Mouse (Mus musculus): Measurements from ENCODE around the gene Ptprg. TPM values are rescaled to one million over a fixed set of nuclear protein-coding genes. Genes with fewer than 3 reads are reported as not detected.

The Ptprg gene
- total and polyA plus RNA-seq, 2 experiments from 2014 or later, result 8.7 to 63.4 TPM

- Histone ChIP-seq H3K9me3 (replicated peaks; ENCODE audit: control insufficient read depth, low read length) (no peaks in the 10 kb centered on the region), H3K27me3 (ENCODE audit: control insufficient read depth, insufficient read depth, low read length) (no peaks in the 10 kb centered on the region), H3K4me1 (ENCODE audit: control insufficient read depth, insufficient read depth) (peaks cover 9% of the 10 kb centered on the region; the same call in 1 of the 2 replicates), H3K9ac (replicated peaks; ENCODE audit: low read depth, low read length) (no peak overlapping the region), H3K27ac (ENCODE audit: low read depth) (no peak overlapping the region), H3K36me3 (replicated peaks; ENCODE audit: control insufficient read depth, insufficient read depth, low read length) (no peaks in the 10 kb centered on the region), H3K4me3 (ENCODE audit: low read depth, low read length) (no peak overlapping the region), H3K4me2 (ENCODE audit: low read depth, low read length) (no peak overlapping the region)
- ATAC-seq (ENCODE audit: insufficient read depth, low read depth) (no peak), DNase-seq (ENCODE audit: low spot score) (no peak)
- TF ChIP-seq CTCF (IDR thresholded peaks at IDR 0.05; ENCODE audit: low read depth) (no peak), EP300 (IDR thresholded peaks at IDR 0.05; ENCODE audit: low read depth) (no peak)
- WGBS, result 88% methylated on average over 4 of the region's 4 CpGs
These were observed 78.2 kb downstream of the Ptprg start for GRCm38 (mm10) chr14:11631505-11631904.

GRCm38 (mm10) chr14:11637673-11638072 is 84.3 kb downstream of the Ptprg start:
- WGBS, result 85% methylated on average over 7 of the region's 7 CpGs
- TF ChIP-seq EP300 (IDR thresholded peaks at IDR 0.05; ENCODE audit: low read depth) (no peak), CTCF (IDR thresholded peaks at IDR 0.05; ENCODE audit: low read depth) (no peak)
- Histone ChIP-seq H3K9ac (replicated peaks; ENCODE audit: low read depth, low read length) (no peak overlapping the region), H3K4me1 (ENCODE audit: control insufficient read depth, insufficient read depth) (no peaks in the 10 kb centered on the region), H3K4me2 (ENCODE audit: low read depth, low read length) (no peak overlapping the region), H3K27ac (ENCODE audit: low read depth) (no peak overlapping the region), H3K9me3 (replicated peaks; ENCODE audit: control insufficient read depth, low read length) (no peaks in the 10 kb centered on the region), H3K4me3 (ENCODE audit: low read depth, low read length) (no peak overlapping the region), H3K27me3 (ENCODE audit: control insufficient read depth, insufficient read depth, low read length) (no peaks in the 10 kb centered on the region), H3K36me3 (replicated peaks; ENCODE audit: control insufficient read depth, insufficient read depth, low read length) (no peaks in the 10 kb centered on the region)
- ATAC-seq (ENCODE audit: insufficient read depth, low read depth) (no peak), DNase-seq (ENCODE audit: low spot score) (no peak)

GRCm38 (mm10) chr14:11639366-11639765 is 86.0 kb downstream of the Ptprg start:
- H3K27me3 ChIP-seq (ENCODE audit: control insufficient read depth, insufficient read depth, low read length), result no peaks in the 10 kb centered on the region
- H3K4me1 ChIP-seq (ENCODE audit: control insufficient read depth, insufficient read depth), result no peaks in the 10 kb centered on the region
- H3K27ac ChIP-seq (ENCODE audit: low read depth), result no peak overlapping the region
- H3K4me3 ChIP-seq (ENCODE audit: low read depth, low read length), result no peak overlapping the region
- no peaks in the 10 kb centered on the region for H3K36me3 ChIP-seq (replicated peaks; ENCODE audit: control insufficient read depth, insufficient read depth, low read length)
- H3K4me2 ChIP-seq (ENCODE audit: low read depth, low read length), result no peak overlapping the region
- WGBS, result 92% methylated on average over 5 of the region's 5 CpGs
- ATAC-seq (ENCODE audit: insufficient read depth, low read depth), result no peak
- no peaks in the 10 kb centered on the region for H3K9me3 ChIP-seq (replicated peaks; ENCODE audit: control insufficient read depth, low read length)
- no peak overlapping the region for H3K9ac ChIP-seq (replicated peaks; ENCODE audit: low read depth, low read length)
- TF ChIP-seq EP300 (IDR thresholded peaks at IDR 0.05; ENCODE audit: low read depth), result no peak
- TF ChIP-seq CTCF (IDR thresholded peaks at IDR 0.05; ENCODE audit: low read depth), result no peak
- no peak for DNase-seq (ENCODE audit: low spot score)

GRCm38 (mm10) chr14:11640372-11640771 is 87.0 kb downstream of the Ptprg start:
- ATAC-seq (ENCODE audit: insufficient read depth, low read depth) (no peak), DNase-seq (ENCODE audit: low spot score) (no peak)
- no peaks in the 10 kb centered on the region for H3K27me3 ChIP-seq (ENCODE audit: control insufficient read depth, insufficient read depth, low read length)
- H3K36me3 ChIP-seq (replicated peaks; ENCODE audit: control insufficient read depth, insufficient read depth, low read length), result no peaks in the 10 kb centered on the region
- no peak overlapping the region for H3K4me2 ChIP-seq (ENCODE audit: low read depth, low read length)
- H3K9me3 ChIP-seq (replicated peaks; ENCODE audit: control insufficient read depth, low read length), result no peaks in the 10 kb centered on the region
- H3K4me3 ChIP-seq (ENCODE audit: low read depth, low read length), result no peak overlapping the region
- no peaks in the 10 kb centered on the region for H3K4me1 ChIP-seq (ENCODE audit: control insufficient read depth, insufficient read depth)
- TF ChIP-seq CTCF (IDR thresholded peaks at IDR 0.05; ENCODE audit: low read depth), result no peak
- TF ChIP-seq EP300 (IDR thresholded peaks at IDR 0.05; ENCODE audit: low read depth), result no peak
- no peak overlapping the region for H3K27ac ChIP-seq (ENCODE audit: low read depth)
- H3K9ac ChIP-seq (replicated peaks; ENCODE audit: low read depth, low read length), result no peak overlapping the region

- ATAC-seq (ENCODE audit: insufficient read depth, low read depth) (no peak), DNase-seq (ENCODE audit: low spot score) (no peak)
- H3K9me3 ChIP-seq (replicated peaks; ENCODE audit: control insufficient read depth, low read length), result no peaks in the 10 kb centered on the region
- 90% methylated on average over 3 of the region's 3 CpGs for WGBS
- H3K27ac ChIP-seq (ENCODE audit: low read depth), result no peak overlapping the region
- no peak for TF ChIP-seq EP300 (IDR thresholded peaks at IDR 0.05; ENCODE audit: low read depth)
- H3K4me2 ChIP-seq (ENCODE audit: low read depth, low read length), result no peak overlapping the region
- no peak overlapping the region for H3K4me3 ChIP-seq (ENCODE audit: low read depth, low read length)
- no peaks in the 10 kb centered on the region for H3K27me3 ChIP-seq (ENCODE audit: control insufficient read depth, insufficient read depth, low read length)
- no peaks in the 10 kb centered on the region for H3K4me1 ChIP-seq (ENCODE audit: control insufficient read depth, insufficient read depth)
- no peaks in the 10 kb centered on the region for H3K36me3 ChIP-seq (replicated peaks; ENCODE audit: control insufficient read depth, insufficient read depth, low read length)
- no peak overlapping the region for H3K9ac ChIP-seq (replicated peaks; ENCODE audit: low read depth, low read length)
These were observed 87.7 kb downstream of the Ptprg start for GRCm38 (mm10) chr14:11640996-11641395.

- 75% methylated on average over 1 of the region's 1 CpGs for WGBS
- 0 out of 2 replicates have a peak, but pooled peaks have one; percentile 14 for ATAC-seq (ENCODE audit: insufficient read depth, low read depth)
- no peaks in the 10 kb centered on the region for H3K4me1 ChIP-seq (ENCODE audit: control insufficient read depth, insufficient read depth)
- H3K9me3 ChIP-seq (replicated peaks; ENCODE audit: control insufficient read depth, low read length), result no peaks in the 10 kb centered on the region
- DNase-seq (ENCODE audit: low spot score), result peak; percentile 37
- 0 out of 2 replicates have a peak overlapping the region, but pooled peaks have one; percentile 22 for H3K27ac ChIP-seq (ENCODE audit: low read depth)
- H3K36me3 ChIP-seq (replicated peaks; ENCODE audit: control insufficient read depth, insufficient read depth, low read length), result no peaks in the 10 kb centered on the region
- TF ChIP-seq EP300 (IDR thresholded peaks at IDR 0.05; ENCODE audit: low read depth), result no peak
- peak; percentile 42 for TF ChIP-seq CTCF (IDR thresholded peaks at IDR 0.05; ENCODE audit: low read depth)
- H3K4me3 ChIP-seq (ENCODE audit: low read depth, low read length), result no peak overlapping the region
- no peak overlapping the region for H3K9ac ChIP-seq (replicated peaks; ENCODE audit: low read depth, low read length)
- H3K27me3 ChIP-seq (ENCODE audit: control insufficient read depth, insufficient read depth, low read length), result no peaks in the 10 kb centered on the region
- no peak overlapping the region for H3K4me2 ChIP-seq (ENCODE audit: low read depth, low read length)
These were observed 89.6 kb downstream of the Ptprg start for GRCm38 (mm10) chr14:11642977-11643376.
